Mouse (Mus musculus) thymus, adult 2 months (tissue): ENCODE measurements around the gene Defb30.

ENCODE experiments used
- CTCF ChIP-seq: fragments of 200-500 bp; IDR thresholded peaks from 2 replicates; pipeline ENCODE4 v1.5.1; 2012; ENCODE audit warnings: mild to moderate bottlenecking, control low read depth, low read length, moderate library complexity, borderline replicate concordance; ENCODE audit not compliant: control insufficient read depth, poor library complexity, insufficient read depth; ENCODE audit errors: extremely low read depth
- POLR2A ChIP-seq: fragments of 200-500 bp; IDR thresholded peaks from 2 replicates; pipeline ENCODE4 v1.6.1; 2012; ENCODE audit warnings: mild to moderate bottlenecking, low read length, control low read depth, moderate library complexity; ENCODE audit not compliant: control insufficient read depth, poor library complexity, insufficient read depth; ENCODE audit errors: extremely low read depth

DNA sequence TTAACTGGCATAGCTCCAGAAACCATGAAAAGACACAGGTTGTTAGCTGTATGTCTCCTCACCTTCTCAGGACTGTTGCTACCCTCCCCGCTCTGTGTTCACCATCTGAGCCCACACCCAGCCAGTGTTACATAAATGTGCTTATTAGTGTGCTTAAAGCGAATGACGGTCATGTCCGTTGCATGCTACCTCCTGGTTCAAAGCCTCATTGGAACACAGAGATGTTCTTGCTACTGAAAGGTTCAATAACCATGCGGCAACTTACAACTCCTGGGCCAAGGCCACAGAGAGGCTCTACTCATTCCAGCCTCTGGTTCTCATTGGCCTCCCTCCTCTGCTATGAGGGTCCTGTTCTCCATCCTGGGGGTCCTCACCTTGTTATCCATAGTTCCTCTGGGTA lies 38.3 kb downstream of the Defb30 start, which contains the start of gene Defb43:
- no peak for TF ChIP-seq CTCF
- no peak for TF ChIP-seq POLR2A
